Mouse (Mus musculus) E14TG2a.4 (cell line): Measurements from ENCODE around the gene Cdkn2d.

Experiments
- CTCF ChIP-seq: conservative IDR thresholded peaks from 2 replicates; pipeline ENCODE4 v1.5.1; 2014; ENCODE audit warnings: low read length
- POU5F1 ChIP-seq: IDR thresholded peaks from 2 replicates; pipeline ENCODE4 v1.6.1; 2014; ENCODE audit warnings: low read length, borderline replicate concordance

DNA sequence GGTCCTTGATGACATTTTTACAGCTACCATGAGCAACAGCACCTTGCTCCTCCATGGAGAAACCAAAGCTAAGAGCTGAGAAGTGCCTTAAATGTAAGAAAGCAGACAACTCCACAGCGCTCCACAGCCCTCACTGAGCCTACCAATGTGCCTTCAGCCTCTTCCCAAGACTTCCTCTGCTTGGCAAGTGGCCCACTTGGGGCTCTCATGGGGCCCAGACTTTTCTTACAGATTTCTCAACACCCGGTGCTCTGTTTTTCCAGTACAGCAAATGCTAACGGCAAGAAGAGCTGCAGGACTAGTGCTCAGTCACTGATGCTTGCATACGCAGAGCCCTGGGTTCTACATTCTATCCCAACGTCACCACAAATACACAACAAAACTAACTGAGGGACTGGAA, 13.4 kb downstream of the Cdkn2d start:
- TF ChIP-seq CTCF (no peak), POU5F1 (no peak)
